Mouse (Mus musculus) cerebellum, adult 2 months (tissue): Measurements from ENCODE around the gene Gucy1b2.

Source experiments
- CTCF ChIP-seq: fragments of 200-500 bp; IDR thresholded peaks from 2 replicates; pipeline ENCODE4 v1.5.1; 2011; ENCODE audit warnings: low read depth, mild to moderate bottlenecking, control low read depth, low read length, moderate library complexity, borderline replicate concordance; ENCODE audit not compliant: insufficient read depth
- POLR2A ChIP-seq: fragments of 200-500 bp; IDR thresholded peaks from 2 replicates; pipeline ENCODE4 v1.6.1; 2011; ENCODE audit warnings: low read length, control low read depth, borderline replicate concordance; ENCODE audit not compliant: insufficient read depth

DNA sequence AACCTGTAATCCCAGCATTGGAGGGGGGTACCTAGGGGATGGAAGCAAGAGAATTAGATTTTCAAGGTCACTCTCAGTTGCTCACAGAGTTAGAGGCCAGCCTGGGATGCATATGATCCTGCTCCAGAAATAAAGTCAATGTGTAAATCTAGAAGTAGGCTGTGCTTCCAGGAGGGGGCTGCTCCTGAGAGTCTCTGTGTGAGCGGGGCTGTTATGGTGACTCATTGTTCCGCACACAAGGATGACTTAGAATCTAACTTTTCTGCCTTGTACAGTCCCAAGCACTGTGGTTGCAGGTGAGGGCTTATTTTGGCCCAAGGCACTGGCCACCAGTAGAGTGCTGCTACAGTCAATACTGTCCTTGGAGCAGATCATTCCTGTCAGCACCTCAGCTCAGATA is 76.7 kb downstream of the Gucy1b2 start:
- no peak for TF ChIP-seq POLR2A
- no peak for TF ChIP-seq CTCF
